Mouse (Mus musculus): ENCODE data around the gene Ston1. TPM values are rescaled to one million over a fixed set of nuclear protein-coding genes. Genes with fewer than 3 reads are reported as not detected.

Gene Ston1
- polyA plus RNA-seq, 1 experiment = 88.3 TPM

DNA sequence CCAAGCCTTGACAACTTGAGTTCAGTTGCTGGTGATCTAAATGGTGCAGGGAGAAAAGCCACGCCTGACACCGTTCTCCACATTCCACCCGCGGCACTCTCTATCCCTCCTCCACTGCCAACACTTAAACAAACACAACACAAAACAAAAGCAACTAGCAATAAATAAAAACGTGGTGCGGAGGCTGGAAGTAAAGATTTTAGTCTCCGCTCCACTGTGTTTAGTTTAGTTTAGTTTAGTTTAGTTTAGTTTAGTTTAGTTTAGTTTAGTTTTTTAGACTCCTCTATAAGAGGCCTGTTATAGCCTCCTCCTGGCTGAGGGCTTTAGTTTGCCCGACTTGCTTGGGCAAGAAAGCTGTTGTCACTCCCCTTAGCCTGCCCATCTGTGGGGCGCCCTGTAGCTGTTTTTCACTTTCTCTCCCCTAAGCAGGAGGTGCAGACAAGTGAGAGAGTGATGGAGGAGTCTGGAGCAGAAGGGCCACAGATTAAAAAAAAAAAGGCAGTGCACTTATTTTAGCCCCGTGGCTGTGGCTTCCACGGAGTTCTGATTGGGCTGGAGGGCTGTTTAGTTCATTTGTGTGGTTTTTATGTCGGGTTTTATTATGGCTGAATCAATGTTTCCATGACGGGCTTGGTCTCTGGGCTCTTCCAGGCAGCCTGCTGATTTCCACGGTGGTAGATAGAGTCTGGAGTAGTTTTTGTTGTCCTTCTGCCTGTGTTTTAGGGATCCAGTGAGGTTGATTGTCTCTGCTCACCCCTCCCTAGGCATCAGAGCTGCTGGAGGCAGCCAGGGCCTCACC lies 1.3 kb downstream of the Ston1 start:
- H3K4me1 ChIP-seq (ENCODE audit: control insufficient read depth, insufficient read depth, low read length) = peaks cover 9% of the 10 kb centered on the region; the same call in 1 of the 2 replicates
- TF ChIP-seq CTCF (IDR thresholded peaks at IDR 0.05; ENCODE audit: borderline replicate concordance, insufficient read depth, low read length) (no peak), POLR2A (IDR thresholded peaks at IDR 0.05; ENCODE audit: low read depth, low read length) (no peak; the same call in none of the 2 replicates)
- peak overlapping the region; percentile 53 for H3K4me3 ChIP-seq (ENCODE audit: insufficient read depth, low read length)
- H3K27ac ChIP-seq (ENCODE audit: insufficient read depth, low read length) = peak overlapping the region; percentile 79

DNA sequence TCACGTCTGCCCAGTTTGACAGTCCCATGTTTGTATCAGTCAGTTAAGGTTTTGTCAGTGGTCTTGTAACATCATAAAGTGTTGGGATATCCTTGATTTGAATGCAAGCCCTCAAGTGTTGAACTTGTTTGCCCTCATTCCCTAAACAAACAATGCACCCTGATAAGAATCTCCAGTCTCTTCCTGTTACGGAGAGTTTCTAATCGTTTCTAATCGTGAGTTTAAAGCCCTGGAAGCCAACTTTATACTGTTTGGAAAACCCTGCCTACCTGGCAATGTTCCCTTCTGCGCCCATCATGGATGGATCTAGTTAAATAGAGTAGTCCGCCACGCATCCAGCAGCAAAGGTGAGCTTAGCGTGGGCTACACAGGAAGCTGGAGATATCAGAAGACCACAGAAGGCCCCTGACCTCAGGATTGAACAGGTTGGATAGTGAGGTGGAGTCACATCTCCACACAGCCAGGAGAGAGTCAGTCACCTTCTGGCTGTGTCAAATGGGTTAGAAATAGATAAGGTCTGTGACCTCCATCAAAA lies 3.1 kb downstream of the Ston1 start:
- no peak for TF ChIP-seq POLR2A (IDR thresholded peaks at IDR 0.05; ENCODE audit: low read depth, low read length)
- TF ChIP-seq CTCF (IDR thresholded peaks at IDR 0.05; ENCODE audit: borderline replicate concordance, insufficient read depth, low read length) = no peak
- H3K27ac ChIP-seq (ENCODE audit: insufficient read depth, low read length) = no peak overlapping the region
- H3K4me3 ChIP-seq (ENCODE audit: insufficient read depth, low read length) = no peak overlapping the region
- peaks cover 7% of the 10 kb centered on the region; the same call in 1 of the 2 replicates for H3K4me1 ChIP-seq (ENCODE audit: control insufficient read depth, insufficient read depth, low read length)

DNA sequence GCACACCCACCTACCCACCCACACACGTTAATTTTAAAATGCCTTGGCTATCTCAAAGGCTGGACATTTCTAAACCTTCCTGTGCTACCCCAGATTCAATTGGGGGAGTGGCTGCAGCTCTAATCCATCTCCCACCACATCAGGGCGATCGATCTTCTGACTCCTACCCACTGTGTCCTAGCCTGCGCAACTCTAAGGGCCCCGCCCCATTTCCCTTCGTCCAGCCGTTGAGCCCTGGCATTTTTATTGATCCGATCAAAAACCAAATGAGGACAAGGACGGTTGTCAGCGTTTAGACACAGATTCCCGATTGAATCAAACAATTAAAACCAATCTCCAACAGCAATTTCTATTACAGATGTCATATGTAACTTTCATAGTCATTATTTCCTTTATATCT lies 6.5 kb downstream of the Ston1 start:
- no peak for TF ChIP-seq CTCF (IDR thresholded peaks at IDR 0.05; ENCODE audit: borderline replicate concordance, insufficient read depth, low read length)
- TF ChIP-seq POLR2A (IDR thresholded peaks at IDR 0.05; ENCODE audit: low read depth, low read length) = no peak
- H3K4me1 ChIP-seq (ENCODE audit: control insufficient read depth, insufficient read depth, low read length) = peaks cover 3% of the 10 kb centered on the region; the same call in 1 of the 2 replicates
- H3K27ac ChIP-seq (ENCODE audit: insufficient read depth, low read length) = no peak overlapping the region
- H3K4me3 ChIP-seq (ENCODE audit: insufficient read depth, low read length) = no peak overlapping the region

DNA sequence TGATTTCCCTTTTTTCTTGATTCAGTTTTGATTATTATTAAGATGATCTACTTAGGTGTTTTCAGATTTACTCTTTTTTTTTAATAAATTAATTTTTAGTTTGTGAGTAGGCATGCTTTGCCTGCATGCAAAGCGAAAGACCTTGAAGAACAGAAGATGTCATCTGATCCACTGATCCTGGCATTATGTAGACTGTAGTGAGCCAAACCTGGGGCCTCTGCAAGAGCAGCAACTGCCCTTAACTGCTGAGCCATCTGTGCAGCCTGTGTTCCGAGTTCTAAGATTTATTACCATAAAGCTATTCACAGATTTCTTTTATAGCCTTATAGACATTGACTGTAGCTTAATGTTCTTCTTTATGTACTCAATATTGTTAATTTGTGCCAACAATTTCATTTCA lies 8.6 kb downstream of the Ston1 start:
- Histone ChIP-seq H3K4me1 (ENCODE audit: control insufficient read depth, insufficient read depth, low read length) (peaks cover 10% of the 10 kb centered on the region), H3K27ac (ENCODE audit: insufficient read depth, low read length) (no peak overlapping the region), H3K4me3 (ENCODE audit: insufficient read depth, low read length) (no peak overlapping the region)
- TF ChIP-seq CTCF (IDR thresholded peaks at IDR 0.05; ENCODE audit: borderline replicate concordance, insufficient read depth, low read length) (no peak), POLR2A (IDR thresholded peaks at IDR 0.05; ENCODE audit: low read depth, low read length) (no peak)

DNA sequence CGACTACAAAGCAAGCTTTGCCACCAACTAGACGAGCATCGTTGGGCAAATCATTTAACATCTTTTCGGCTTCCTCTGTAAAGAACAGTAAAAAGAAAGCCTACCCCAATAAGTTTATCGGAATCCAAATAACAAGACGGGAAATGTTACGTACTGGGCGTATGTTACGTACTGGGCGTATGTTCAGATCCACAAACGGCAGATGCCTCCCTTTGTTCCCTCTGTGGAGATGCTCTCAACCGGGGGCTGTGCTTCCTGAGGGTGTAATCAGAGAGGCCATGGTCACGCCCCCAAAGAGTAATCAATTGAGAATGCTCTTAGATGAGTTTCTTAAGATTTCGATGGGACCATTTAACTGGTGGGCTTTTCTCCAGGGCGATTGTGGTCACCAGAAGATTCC lies 11.9 kb downstream of the Ston1 start:
- no peak for TF ChIP-seq POLR2A (IDR thresholded peaks at IDR 0.05; ENCODE audit: low read depth, low read length)
- no peak for TF ChIP-seq CTCF (IDR thresholded peaks at IDR 0.05; ENCODE audit: borderline replicate concordance, insufficient read depth, low read length)
- Histone ChIP-seq H3K27ac (ENCODE audit: insufficient read depth, low read length) (no peak overlapping the region), H3K4me3 (ENCODE audit: insufficient read depth, low read length) (no peak overlapping the region), H3K4me1 (ENCODE audit: control insufficient read depth, insufficient read depth, low read length) (peaks cover 12% of the 10 kb centered on the region)

DNA sequence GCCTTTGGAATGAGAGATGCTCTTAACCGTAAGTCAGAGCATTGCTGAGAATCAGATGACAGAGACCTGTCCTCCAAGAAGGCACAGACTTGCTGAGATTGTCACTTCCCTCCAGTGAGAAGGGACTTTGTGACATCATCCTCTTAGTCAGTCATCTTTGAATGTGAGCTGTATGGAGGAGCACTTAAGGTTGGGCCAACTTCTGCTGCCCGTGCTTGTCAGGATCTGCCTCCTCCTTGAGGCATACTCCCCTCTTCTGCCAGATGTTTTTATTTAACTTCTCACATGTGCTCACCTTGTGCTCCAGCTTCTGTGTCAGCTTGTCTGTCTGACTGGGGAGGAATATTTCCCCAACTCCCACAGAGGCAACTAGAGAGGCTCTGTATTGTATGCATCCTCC lies 13.6 kb downstream of the Ston1 start:
- no peak for TF ChIP-seq POLR2A (IDR thresholded peaks at IDR 0.05; ENCODE audit: low read depth, low read length)
- TF ChIP-seq CTCF (IDR thresholded peaks at IDR 0.05; ENCODE audit: borderline replicate concordance, insufficient read depth, low read length) = no peak
- Histone ChIP-seq H3K4me1 (ENCODE audit: control insufficient read depth, insufficient read depth, low read length) (peaks cover 12% of the 10 kb centered on the region), H3K4me3 (ENCODE audit: insufficient read depth, low read length) (no peak overlapping the region), H3K27ac (ENCODE audit: insufficient read depth, low read length) (no peak overlapping the region)

DNA sequence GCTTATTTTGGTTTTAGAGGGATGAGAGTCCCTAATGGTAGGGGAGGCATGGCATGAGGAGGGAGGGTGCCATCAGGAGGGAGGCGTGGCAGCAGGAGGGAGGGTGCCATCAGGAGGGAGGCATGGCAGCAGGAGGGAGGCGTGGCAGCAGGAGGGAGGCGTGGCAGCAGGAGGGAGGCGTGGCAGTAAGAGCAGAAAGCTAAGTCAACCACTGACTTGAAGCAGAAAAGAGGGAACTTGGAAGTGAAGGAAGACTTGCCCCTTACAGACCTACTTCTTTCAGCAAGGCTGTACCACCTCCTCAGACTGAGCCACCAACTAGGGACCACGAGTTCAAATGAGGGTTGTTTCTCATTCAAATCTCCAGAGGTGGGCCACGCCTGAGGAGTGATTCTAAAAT lies 15.7 kb downstream of the Ston1 start:
- H3K4me1 ChIP-seq (ENCODE audit: control insufficient read depth, insufficient read depth, low read length) = peaks cover 12% of the 10 kb centered on the region
- TF ChIP-seq CTCF (IDR thresholded peaks at IDR 0.05; ENCODE audit: borderline replicate concordance, insufficient read depth, low read length) (no peak), POLR2A (IDR thresholded peaks at IDR 0.05; ENCODE audit: low read depth, low read length) (no peak)
- H3K27ac ChIP-seq (ENCODE audit: insufficient read depth, low read length) = no peak overlapping the region
- no peak overlapping the region for H3K4me3 ChIP-seq (ENCODE audit: insufficient read depth, low read length)

- Histone ChIP-seq H3K4me1 (ENCODE audit: control insufficient read depth, insufficient read depth, low read length) (peaks cover 12% of the 10 kb centered on the region), H3K27ac (ENCODE audit: insufficient read depth, low read length) (no peak overlapping the region), H3K4me3 (ENCODE audit: insufficient read depth, low read length) (no peak overlapping the region)
- TF ChIP-seq CTCF (IDR thresholded peaks at IDR 0.05; ENCODE audit: borderline replicate concordance, insufficient read depth, low read length) (no peak), POLR2A (IDR thresholded peaks at IDR 0.05; ENCODE audit: low read depth, low read length) (no peak)
These were observed 16.2 kb downstream of the Ston1 start for GRCm38 (mm10) chr17:88613721-88614120.

GRCm38 (mm10) chr17:88614234-88614633 lies 16.8 kb downstream of the Ston1 start:
- Histone ChIP-seq H3K4me3 (ENCODE audit: insufficient read depth, low read length) (no peak overlapping the region), H3K4me1 (ENCODE audit: control insufficient read depth, insufficient read depth, low read length) (peaks cover 12% of the 10 kb centered on the region), H3K27ac (ENCODE audit: insufficient read depth, low read length) (peak overlapping the region; percentile 24; the same call in 1 of the 2 replicates)
- no peak for TF ChIP-seq POLR2A (IDR thresholded peaks at IDR 0.05; ENCODE audit: low read depth, low read length)
- TF ChIP-seq CTCF (IDR thresholded peaks at IDR 0.05; ENCODE audit: borderline replicate concordance, insufficient read depth, low read length) = no peak

DNA sequence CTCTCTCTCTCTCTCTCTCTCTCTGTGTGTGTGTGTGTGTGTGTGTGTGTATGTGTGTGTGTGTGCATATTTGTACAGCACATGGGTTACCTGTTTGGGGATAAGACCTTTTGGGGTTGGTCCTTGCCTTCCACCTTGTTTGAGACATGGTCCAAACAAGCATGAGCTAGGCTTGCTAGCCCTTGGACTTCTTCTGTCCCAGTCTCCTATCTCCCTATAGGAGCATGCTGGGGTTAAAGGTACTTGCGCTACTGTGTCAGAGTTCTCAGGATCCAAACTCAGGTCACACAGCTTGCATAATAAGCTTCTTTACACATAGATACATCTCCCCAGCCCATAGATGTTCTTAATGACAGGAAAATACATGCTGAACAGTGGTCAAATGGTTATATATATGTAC lies 17.2 kb downstream of the Ston1 start:
- peaks cover 11% of the 10 kb centered on the region for H3K4me1 ChIP-seq (ENCODE audit: control insufficient read depth, insufficient read depth, low read length)
- H3K27ac ChIP-seq (ENCODE audit: insufficient read depth, low read length) = 0 out of 2 replicates have a peak overlapping the region, but pooled peaks have one; percentile 24
- H3K4me3 ChIP-seq (ENCODE audit: insufficient read depth, low read length) = no peak overlapping the region
- no peak for TF ChIP-seq POLR2A (IDR thresholded peaks at IDR 0.05; ENCODE audit: low read depth, low read length)
- no peak for TF ChIP-seq CTCF (IDR thresholded peaks at IDR 0.05; ENCODE audit: borderline replicate concordance, insufficient read depth, low read length)
